Mouse (Mus musculus): ENCODE results near the gene D430019H16Rik.

- TF ChIP-seq HCFC1 (IDR thresholded peaks at IDR 0.05; ENCODE audit: borderline replicate concordance, insufficient read depth, low read length) (no peak), MAFK (IDR thresholded peaks at IDR 0.05; ENCODE audit: insufficient read depth, low read depth, low read length) (no peak), ZNF384 (IDR thresholded peaks at IDR 0.05; ENCODE audit: low read depth, low read length) (no peak), ZC3H11A (IDR thresholded peaks at IDR 0.05; ENCODE audit: borderline replicate concordance, low read depth, low read length) (no peak), CHD2 (IDR thresholded peaks at IDR 0.05; ENCODE audit: low read depth, low read length) (no peak)
Measured at GRCm38 (mm10) chr12:105511109-105511508, 57.5 kb downstream of the D430019H16Rik start.
